Mouse (Mus musculus) MEL (cell line): Measurements from ENCODE around the gene Dmc1. TPM values are rescaled to one million over a fixed set of nuclear protein-coding genes. Genes with fewer than 3 reads are reported as not detected.

Source experiments
- DNase-seq: peaks from one replicate; pipeline ENCODE4 v3.0.0; 2011; ENCODE audit warnings: low read depth, low spot score
- H3K27ac ChIP-seq: 2 replicates; pipeline ENCODE4 v1.5.1; 2012; ENCODE audit warnings: low read depth, mild to moderate bottlenecking, control low read depth, low read length, moderate library complexity; ENCODE audit not compliant: control insufficient read depth
- H3K27me3 ChIP-seq, 2 experiments: fragments of 150-350 bp in 1 of 2; sonication (generic) in 1 of 2; 2 replicates each; pipeline ENCODE4 v1.6.1; 2012; ENCODE audit warnings: low read length in 2 of 2, mild to moderate bottlenecking in 2 of 2, improper control_type of control experiment in 1 of 2, moderate library complexity in 1 of 2; ENCODE audit not compliant: insufficient read depth in 2 of 2, control insufficient read depth in 1 of 2
- H3K36me3 ChIP-seq, 2 experiments: 2 replicates each; pipeline ENCODE4 v1.6.1; 2012 to 2014; ENCODE audit warnings: low read length in 2 of 2, improper control_type of control experiment in 1 of 2, inconsistent platforms in 1 of 2, mild to moderate bottlenecking in 1 of 2; ENCODE audit not compliant: insufficient read depth in 2 of 2, control insufficient read depth in 1 of 2
- H3K4me1 ChIP-seq, 2 experiments: fragments of 150-350 bp in 1 of 2; sonication (generic) in 1 of 2; 2 replicates each; pipeline ENCODE4 v1.6.1; 2012; ENCODE audit warnings: low read length in 2 of 2, improper control_type of control experiment in 1 of 2, mild to moderate bottlenecking in 1 of 2; ENCODE audit not compliant: insufficient read depth in 2 of 2, control insufficient read depth in 1 of 2
- H3K4me3 ChIP-seq, 2 experiments: fragments of 150-350 bp in 1 of 2; sonication (generic) in 1 of 2; 2 replicates each; pipeline ENCODE4 v1.5.1; 2012; ENCODE audit warnings: low read depth in 2 of 2, low read length in 2 of 2, mild to moderate bottlenecking in 2 of 2, moderate library complexity in 2 of 2, control low read depth in 1 of 2, improper control_type of control experiment in 1 of 2; ENCODE audit not compliant: control insufficient read depth in 1 of 2, insufficient read depth in 1 of 2
- H3K79me2 ChIP-seq: 2 replicates; pipeline ENCODE4 v1.6.1; 2012; ENCODE audit warnings: mild to moderate bottlenecking, low read length, moderate library complexity; ENCODE audit not compliant: control insufficient read depth, poor library complexity, insufficient read depth
- H3K9ac ChIP-seq: 2 replicates; pipeline ENCODE4 v1.6.1; 2012; ENCODE audit warnings: low read depth, mild to moderate bottlenecking, control low read depth, low read length, moderate library complexity; ENCODE audit not compliant: control insufficient read depth, poor library complexity, severe bottlenecking
- H3K9me3 ChIP-seq: fragments of 150-350 bp; sonication (generic); replicated peaks from 2 replicates; pipeline ENCODE4 v1.6.1; 2012; ENCODE audit warnings: mild to moderate bottlenecking, low read length, improper control_type of control experiment, moderate library complexity; ENCODE audit not compliant: insufficient read depth
- BHLHE40 ChIP-seq: IDR thresholded peaks from 2 replicates; pipeline ENCODE4 v1.6.1; 2012; ENCODE audit warnings: low read depth, mild to moderate bottlenecking, inconsistent platforms, low read length, improper control_type of control experiment, borderline replicate concordance
- CHD2 ChIP-seq: IDR thresholded peaks from 2 replicates; pipeline ENCODE4 v1.6.1; 2011; ENCODE audit warnings: low read length, improper control_type of control experiment
- E2F4 ChIP-seq: IDR thresholded peaks from 2 replicates; pipeline ENCODE4 v1.6.1; 2011; ENCODE audit warnings: low read depth, low read length, improper control_type of control experiment, borderline replicate concordance
- ETS1 ChIP-seq: IDR thresholded peaks from 2 replicates; pipeline ENCODE4 v1.6.1; 2012; ENCODE audit warnings: low read depth, mild to moderate bottlenecking, inconsistent platforms, low read length, improper control_type of control experiment, moderate library complexity
- JUND ChIP-seq: IDR thresholded peaks from 2 replicates; pipeline ENCODE4 v1.6.1; 2011; ENCODE audit warnings: low read depth, mild to moderate bottlenecking, improper control_type of control experiment, low read length
- KAT2A ChIP-seq: conservative IDR thresholded peaks from 2 replicates; pipeline ENCODE4 v1.6.1; 2012; ENCODE audit warnings: low read depth, low read length, improper control_type of control experiment, inconsistent platforms
- MAFK ChIP-seq: IDR thresholded peaks from 2 replicates; pipeline ENCODE4 v1.6.1; 2011; ENCODE audit warnings: low read depth, mild to moderate bottlenecking, low read length, improper control_type of control experiment, borderline replicate concordance
- MAX ChIP-seq: IDR thresholded peaks from 2 replicates; pipeline ENCODE4 v1.6.1; 2011; ENCODE audit warnings: low read length, improper control_type of control experiment
- MAZ ChIP-seq: IDR thresholded peaks from 2 replicates; pipeline ENCODE4 v1.6.1; 2012; ENCODE audit warnings: low read depth, mild to moderate bottlenecking, inconsistent platforms, low read length, improper control_type of control experiment
- MEF2A ChIP-seq: IDR thresholded peaks from 2 replicates; pipeline ENCODE4 v1.6.1; 2014; ENCODE audit warnings: low read depth, mild to moderate bottlenecking, inconsistent platforms, low read length, improper control_type of control experiment; ENCODE audit not compliant: poor library complexity, insufficient replicate concordance, severe bottlenecking; ENCODE audit errors: extremely low read depth
- MYB ChIP-seq: IDR thresholded peaks from 2 replicates; pipeline ENCODE4 v1.6.1; 2011; ENCODE audit warnings: mild to moderate bottlenecking, low read depth, low read length, improper control_type of control experiment
- NELFE ChIP-seq: IDR thresholded peaks from 2 replicates; pipeline ENCODE4 v1.6.1; 2011; ENCODE audit warnings: low read depth, low read length, improper control_type of control experiment
- NRF1 ChIP-seq: IDR thresholded peaks from 2 replicates; pipeline ENCODE4 v1.6.1; 2014; ENCODE audit warnings: low read depth, mild to moderate bottlenecking, inconsistent platforms, low read length, improper control_type of control experiment, moderate library complexity; ENCODE audit not compliant: poor library complexity, insufficient read depth, severe bottlenecking
- POLR2AphosphoS5 ChIP-seq: IDR thresholded peaks from 2 replicates; pipeline ENCODE4 v1.6.1; 2012; ENCODE audit warnings: low read depth, borderline replicate concordance, mild to moderate bottlenecking, inconsistent platforms, low read length, moderate library complexity, mixed read lengths
- SMC3 ChIP-seq: IDR thresholded peaks from 2 replicates; pipeline ENCODE4 v1.6.1; 2011; ENCODE audit warnings: low read depth, low read length, improper control_type of control experiment
- TAL1 ChIP-seq: IDR thresholded peaks from 2 replicates; pipeline ENCODE4 v1.6.1; 2012; ENCODE audit warnings: mild to moderate bottlenecking, inconsistent platforms, low read length, moderate library complexity, mixed read lengths
- USF2 ChIP-seq, 2 experiments: IDR thresholded peaks; 2 replicates each; pipeline ENCODE4 v1.6.1; 2011 to 2012; ENCODE audit warnings: improper control_type of control experiment in 2 of 2, low read length in 2 of 2, borderline replicate concordance in 1 of 2, inconsistent platforms in 1 of 2, low read depth in 1 of 2, mild to moderate bottlenecking in 1 of 2; ENCODE audit not compliant: insufficient read depth in 1 of 2
- ZKSCAN1 ChIP-seq: IDR thresholded peaks from 2 replicates; pipeline ENCODE4 v1.6.1; 2012; ENCODE audit warnings: low read depth, mild to moderate bottlenecking, inconsistent platforms, low read length, improper control_type of control experiment, moderate library complexity
- ZMIZ1 ChIP-seq: IDR thresholded peaks from 2 replicates; pipeline ENCODE4 v1.6.1; 2012; ENCODE audit warnings: low read depth, mild to moderate bottlenecking, inconsistent platforms, low read length, improper control_type of control experiment, moderate library complexity
- ZNF384 ChIP-seq: IDR thresholded peaks from 2 replicates; pipeline ENCODE4 v1.6.1; 2012; ENCODE audit warnings: low read depth, mild to moderate bottlenecking, inconsistent platforms, low read length, improper control_type of control experiment
- polyA plus RNA-seq, 2 experiments: library from polyadenylated mRNA; stranded (reverse) in 1 of 2; unstranded in 1 of 2; fragments of >175 nt in 1 of 2; fragments of >200 nt in 1 of 2; gene quantifications; 2 replicates each; pipeline versions ENCODE4 v1.2.1 to v1.2.4; 2012; ENCODE audit warnings: low replicate concordance in 2 of 2, low read depth in 1 of 2; ENCODE audit not compliant: insufficient read length in 2 of 2, insufficient read depth in 1 of 2, missing spikeins in 1 of 2
- total RNA-seq: library from RNA; depleted of rRNA; stranded (reverse); fragments of 300-350 nt; gene quantifications from 2 replicates; pipeline ENCODE4 v1.2.3, GENCODE M21; 2012

Dmc1 gene
- total and polyA plus RNA-seq, 3 experiments, result not detected

DNA sequence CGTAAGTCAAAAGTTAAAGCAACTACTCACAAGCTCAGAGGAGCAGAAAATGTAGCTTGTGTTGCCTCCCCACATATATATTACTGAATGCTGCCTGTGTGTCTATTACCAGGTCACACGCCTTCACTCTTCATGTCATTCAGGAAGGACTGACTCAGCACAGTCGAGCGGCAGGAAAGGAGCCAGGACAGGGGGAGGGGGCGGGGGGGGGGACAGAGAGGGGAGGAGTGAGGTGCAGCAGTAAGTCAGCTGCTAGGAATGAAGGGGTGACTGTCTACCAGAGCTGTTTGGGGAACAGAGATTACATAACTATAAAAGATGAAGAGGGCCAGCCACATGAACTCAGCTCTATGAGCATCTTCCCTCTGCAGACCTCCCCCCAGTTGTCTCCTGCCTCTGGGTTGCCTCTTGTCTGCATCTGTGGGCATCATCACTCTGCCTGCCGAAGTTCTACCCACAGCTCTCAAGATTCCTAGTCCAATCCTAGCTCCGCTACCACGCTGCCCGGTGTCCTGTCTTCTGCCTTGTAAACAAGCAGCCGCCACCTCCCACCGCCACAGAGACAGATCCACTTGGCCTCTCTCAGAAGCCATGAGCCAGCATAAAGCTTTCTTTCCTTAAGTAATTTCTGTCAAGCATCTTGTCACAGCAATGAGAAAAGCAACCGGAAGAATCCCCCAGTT, 36.4 kb upstream of the Dmc1 start:
- Histone ChIP-seq H3K9ac (no peak overlapping the region), H3K27me3 (no peaks in the 10 kb centered on the region; a peak in 1 of 4 replicates)
- DNase-seq, result no peak

GRCm38 (mm10) chr15:79630471-79630870, 25.6 kb upstream of the Dmc1 start:
- H3K27ac ChIP-seq, result no peak overlapping the region
- no peaks in the 10 kb centered on the region for H3K79me2 ChIP-seq
- no peak overlapping the region for H3K4me3 ChIP-seq
- no peak for DNase-seq
- H3K9ac ChIP-seq, result no peak overlapping the region
- H3K36me3 ChIP-seq, result no peaks in the 10 kb centered on the region
- no peaks in the 10 kb centered on the region; a peak in 1 of 4 replicates for H3K27me3 ChIP-seq
- H3K9me3 ChIP-seq, result no peaks in the 10 kb centered on the region
- TF ChIP-seq MAZ (no peak), ETS1 (no peak), MYB (no peak), MEF2A (no peak), NELFE (no peak), TAL1 (no peak), USF2 (IDR thresholded peaks at IDR 0.05; ENCODE audit: borderline replicate concordance in 1 of 2, insufficient read depth in 1 of 2, low read depth in 1 of 2, low read length in 2 of 2) (no peak), KAT2A (no peak)
- TF ChIP-seq, all 39 proteins: peak for 0
- H3K4me1 ChIP-seq, result no peaks in the 10 kb centered on the region

More for the DNA sequence above, 36.4 kb upstream of the Dmc1 start:
- TF ChIP-seq CHD2 (no peak), MAX (no peak), ZKSCAN1 (no peak), ETS1 (no peak), BHLHE40 (no peak), ZNF384 (no peak), MAZ (no peak), E2F4 (no peak), SMC3 (no peak), MEF2A (no peak), POLR2AphosphoS5 (no peak), ZMIZ1 (no peak), MAFK (no peak), NRF1 (no peak), KAT2A (no peak), JUND (no peak)
- H3K36me3 ChIP-seq, result no peaks in the 10 kb centered on the region
- H3K4me3 ChIP-seq, result no peak overlapping the region
- H3K9me3 ChIP-seq, result no peaks in the 10 kb centered on the region
- no peaks in the 10 kb centered on the region for H3K79me2 ChIP-seq
- H3K27ac ChIP-seq, result no peak overlapping the region
- peaks cover 0 to 2% of the 10 kb centered on the region in 2 experiments; a peak in 1 of 4 replicates for H3K4me1 ChIP-seq
